Mouse (Mus musculus) lung, embryonic 15.5 days (tissue): Measurements from ENCODE around the gene Tpbgl. TPM values are rescaled to one million over a fixed set of nuclear protein-coding genes. Genes with fewer than 3 reads are reported as not detected.

ENCODE experiments used
- ATAC-seq: fragments of 200-750 bp; cut with Nextera tagmentation; 2 replicates; pipeline ENCODE4 v1.8.0; 2017; ENCODE audit warnings: moderate number of reproducible peaks, borderline replicate concordance; ENCODE audit not compliant: low FRiP score, low TSS enrichment; ENCODE audit errors: extremely low read depth
- H3K27ac ChIP-seq: fragments of 300-500 bp; sonication (generic); 2 replicates; pipeline ENCODE4 v1.5.1; 2015; ENCODE audit warnings: moderate library complexity, mild to moderate bottlenecking, inconsistent platforms
- H3K27me3 ChIP-seq: fragments of 300-500 bp; sonication (generic); 2 replicates; pipeline ENCODE4 v1.6.1; 2015; ENCODE audit warnings: inconsistent platforms
- H3K36me3 ChIP-seq: fragments of 300-500 bp; sonication (generic); 2 replicates; pipeline ENCODE4 v1.6.1; 2015; ENCODE audit warnings: inconsistent platforms
- H3K4me1 ChIP-seq: fragments of 300-500 bp; sonication (generic); 2 replicates; pipeline ENCODE4 v1.6.1; 2015; ENCODE audit warnings: inconsistent platforms
- H3K4me2 ChIP-seq: fragments of 300-500 bp; sonication (generic); 2 replicates; pipeline ENCODE4 v1.6.1; 2015; ENCODE audit warnings: inconsistent platforms, mild to moderate bottlenecking, moderate library complexity
- H3K4me3 ChIP-seq: fragments of 300-500 bp; sonication (generic); 2 replicates; pipeline ENCODE4 v1.5.1; 2015; ENCODE audit warnings: mild to moderate bottlenecking, inconsistent platforms
- H3K9ac ChIP-seq: fragments of 300-500 bp; sonication (generic); 2 replicates; pipeline ENCODE4 v1.6.1; 2015; ENCODE audit warnings: inconsistent platforms
- H3K9me3 ChIP-seq: fragments of 300-500 bp; sonication (generic); 2 replicates; pipeline ENCODE4 v1.6.1; 2016; ENCODE audit warnings: inconsistent platforms
- WGBS: fragments of 180-500 bp; shearing (Covaris S2); methylation state at CpG from one replicate; pipeline ENCODE4 v1.1.7; 2015; 5-methylcytosine and 5-hydroxymethylcytosine counted together
- polyA plus RNA-seq: library from polyadenylated mRNA; unstranded; fragments of >200 nt; fragmentation: Nextera tagmentation; extraction: Ambion mirVana; gene quantifications from 2 replicates; pipeline ENCODE4 v1.2.1, GENCODE M21; 2015

Gene Tpbgl
- polyA plus RNA-seq, result 0.89 and 1.1 TPM in 2 replicates

DNA sequence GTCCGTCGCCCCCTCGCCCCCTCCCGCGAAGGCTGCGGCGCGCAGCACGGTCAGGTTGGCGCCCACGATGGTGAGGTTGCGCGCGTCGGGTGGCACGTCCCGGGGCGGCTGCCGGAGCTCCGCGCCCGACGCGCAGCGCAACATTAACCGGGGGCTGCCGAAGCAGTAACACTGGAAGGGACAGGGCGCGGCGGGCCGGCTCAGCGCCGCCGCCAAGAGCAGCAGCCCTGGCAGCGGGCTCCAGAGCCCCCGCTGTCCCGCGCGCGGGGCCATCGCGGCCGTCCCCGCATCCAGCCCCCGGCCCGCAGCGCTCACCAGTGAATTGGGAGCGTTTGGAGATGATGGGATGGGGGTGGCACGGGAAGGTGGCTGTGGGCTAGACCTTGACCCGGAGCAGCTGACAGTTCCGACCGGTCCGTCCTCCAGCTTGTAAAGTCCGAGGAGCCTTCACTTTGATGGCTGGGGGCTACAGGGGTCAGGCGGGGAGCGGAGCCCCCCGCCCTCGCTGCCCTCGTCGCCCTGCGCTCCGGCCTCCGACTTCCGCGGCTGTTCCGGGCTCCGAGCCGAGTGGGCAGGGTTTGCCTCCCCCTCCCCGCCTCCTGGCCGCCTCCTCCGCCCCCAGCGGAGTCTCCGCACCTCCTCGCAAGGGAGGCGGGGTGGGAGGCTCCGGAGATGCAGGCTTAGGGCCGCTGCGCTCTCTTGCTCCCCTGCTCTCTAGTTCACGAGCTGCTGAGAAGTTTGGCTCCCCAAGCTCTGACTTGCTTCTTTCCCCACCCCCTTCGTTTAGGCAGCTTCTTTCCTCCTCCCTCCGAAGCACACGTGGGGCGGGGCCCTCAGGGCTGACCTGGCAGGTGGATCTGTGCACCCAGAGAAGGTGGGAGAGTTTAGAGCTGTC lies at the start of gene Tpbgl:
Gene Tpbgl (minus strand): TSS at position 728 of the 895 bp plus-strand sequence.
- Histone ChIP-seq H3K4me1 (peaks cover 18% of the 10 kb centered on the region), H3K27me3 (peaks cover 81% of the 10 kb centered on the region), H3K4me3 (peak within 1 kb of the TSS; percentile 48), H3K9ac (peak within 1 kb of the TSS; percentile 40), H3K9me3 (no peaks in the 10 kb centered on the region), H3K27ac (no peak within 1 kb of the TSS), H3K4me2 (peak within 1 kb of the TSS; percentile 99), H3K36me3 (no peaks in the 10 kb centered on the region)
- peak; percentile 48; the same call in 1 of the 2 replicates for ATAC-seq
- 2% methylated on average over 71 of the region's 83 CpGs for WGBS

DNA sequence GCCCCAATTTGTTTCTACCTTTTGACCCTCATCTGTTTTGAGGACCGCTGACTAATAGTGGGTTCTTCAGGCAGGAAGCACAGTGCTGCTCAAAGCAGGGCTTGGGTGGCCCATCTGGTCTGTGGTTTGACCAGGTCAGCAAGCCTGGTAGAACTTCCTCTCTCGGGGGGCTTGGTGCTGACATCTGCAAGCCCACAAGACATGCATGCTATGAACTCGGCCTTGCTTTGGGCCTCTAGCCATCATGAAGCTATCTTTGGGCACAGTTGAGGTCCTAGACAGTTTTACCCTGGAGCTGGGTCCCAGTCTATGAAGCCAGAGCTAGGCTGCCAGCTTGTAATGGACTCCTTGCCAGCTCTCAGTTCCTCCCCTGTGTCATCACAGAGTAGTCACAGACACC lies 48.0 kb upstream of the Tpbgl start:
- no peak overlapping the region for H3K27ac ChIP-seq
- 72% methylated on average over 3 of the region's 3 CpGs for WGBS
- no peak overlapping the region for H3K4me2 ChIP-seq
- H3K4me3 ChIP-seq, result no peak overlapping the region
- no peaks in the 10 kb centered on the region for H3K27me3 ChIP-seq
- no peaks in the 10 kb centered on the region for H3K36me3 ChIP-seq
- ATAC-seq, result no peak
- H3K9ac ChIP-seq, result no peak overlapping the region
- no peaks in the 10 kb centered on the region for H3K9me3 ChIP-seq
- H3K4me1 ChIP-seq, result no peaks in the 10 kb centered on the region

DNA sequence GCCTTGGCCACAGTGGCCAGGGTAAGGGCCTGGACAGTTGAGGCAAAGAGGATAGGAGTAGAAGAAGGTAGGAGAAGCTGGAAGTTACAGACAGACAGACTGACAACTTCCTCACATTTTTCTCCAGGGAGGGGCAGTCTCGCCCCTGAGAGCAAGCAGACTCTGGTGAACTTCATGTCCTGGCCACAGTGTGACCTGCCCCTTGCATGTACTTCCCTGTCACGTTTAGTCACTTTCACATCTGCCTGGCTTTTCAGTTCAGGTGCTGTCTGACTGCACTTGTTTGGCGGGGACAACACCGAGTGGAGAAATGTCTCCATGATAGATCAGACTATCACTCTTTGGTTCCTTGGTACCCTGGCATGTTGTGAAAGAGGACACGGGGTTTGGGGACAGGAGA lies 47.3 kb upstream of the Tpbgl start:
- Histone ChIP-seq H3K9me3 (no peaks in the 10 kb centered on the region), H3K27me3 (no peaks in the 10 kb centered on the region), H3K9ac (no peak overlapping the region), H3K27ac (no peak overlapping the region), H3K4me2 (no peak overlapping the region), H3K4me3 (no peak overlapping the region), H3K4me1 (no peaks in the 10 kb centered on the region), H3K36me3 (no peaks in the 10 kb centered on the region)
- 62% methylated on average over 5 of the region's 5 CpGs for WGBS
- ATAC-seq, result no peak

DNA sequence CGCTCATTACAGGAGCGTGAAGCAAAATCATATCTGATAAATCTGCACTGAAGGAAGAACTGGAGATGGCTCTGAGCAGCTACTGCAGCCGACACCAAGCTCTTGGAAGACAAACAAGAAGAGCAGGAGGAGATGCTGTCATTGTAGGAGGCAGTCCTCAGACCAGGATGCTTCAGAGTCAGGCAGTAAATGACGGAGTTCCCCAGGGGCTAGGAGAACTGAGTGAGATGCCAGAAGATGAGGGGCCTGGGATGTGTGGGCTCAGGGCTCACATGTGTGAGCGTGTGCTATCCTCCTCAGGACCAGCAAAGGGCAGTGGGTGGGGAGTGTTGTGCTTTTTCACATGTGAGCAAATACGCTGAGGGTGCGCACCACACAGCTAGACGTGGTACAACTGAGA lies 46.3 kb upstream of the Tpbgl start:
- WGBS, result 63% methylated on average over 8 of the region's 8 CpGs
- no peak for ATAC-seq

DNA sequence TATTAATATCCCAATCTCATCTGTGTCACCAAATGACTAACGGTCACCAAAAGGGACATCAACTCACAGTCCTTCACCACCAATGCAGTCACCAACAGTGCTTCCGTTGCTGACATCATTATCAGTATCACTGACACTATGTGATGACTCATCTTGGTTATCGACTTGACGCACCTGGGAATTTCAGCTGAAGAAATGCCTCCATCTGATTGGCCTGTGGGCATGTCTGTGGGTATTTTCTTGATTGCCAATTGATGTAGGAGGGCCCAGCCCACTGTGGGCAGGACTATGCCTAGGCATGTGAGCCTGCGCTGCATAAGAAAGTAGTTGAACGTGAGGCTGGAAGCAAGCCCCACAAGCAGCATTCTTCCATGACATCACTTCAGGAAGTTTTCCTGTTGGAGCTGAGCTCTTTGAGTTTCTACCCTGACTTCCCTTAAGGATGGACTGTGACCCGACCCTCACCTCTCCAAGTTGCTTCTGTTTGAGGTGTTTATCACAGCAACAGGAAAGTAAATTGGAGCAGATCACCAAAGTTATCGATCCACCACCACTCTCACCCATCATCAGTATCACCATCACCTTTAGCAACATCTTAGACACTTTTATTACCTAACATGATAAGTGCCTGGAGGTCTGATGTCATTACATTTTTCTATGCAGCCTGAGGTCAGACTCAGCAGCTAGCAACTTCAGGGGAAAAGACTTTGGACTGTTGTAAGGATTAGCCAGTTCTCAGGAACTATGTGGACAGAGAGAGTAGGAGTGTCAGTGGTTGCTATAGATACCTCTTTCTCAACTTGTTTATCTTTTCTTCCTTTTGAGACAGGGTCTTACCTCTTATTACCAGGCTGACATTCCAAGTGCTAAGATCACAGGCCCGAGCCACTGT lies 44.9 kb upstream of the Tpbgl start:
- WGBS, result 65% methylated on average over 9 of the region's 9 CpGs
- Histone ChIP-seq H3K27me3 (no peaks in the 10 kb centered on the region), H3K27ac (no peak overlapping the region), H3K4me3 (no peak overlapping the region), H3K36me3 (no peaks in the 10 kb centered on the region), H3K9ac (no peak overlapping the region), H3K9me3 (no peaks in the 10 kb centered on the region), H3K4me1 (no peaks in the 10 kb centered on the region), H3K4me2 (no peak overlapping the region)
- ATAC-seq, result no peak

More for the DNA sequence above, 46.3 kb upstream of the Tpbgl start:
- Histone ChIP-seq H3K36me3 (no peaks in the 10 kb centered on the region), H3K27me3 (no peaks in the 10 kb centered on the region), H3K4me1 (no peaks in the 10 kb centered on the region), H3K9ac (no peak overlapping the region), H3K9me3 (no peaks in the 10 kb centered on the region), H3K4me2 (no peak overlapping the region), H3K27ac (no peak overlapping the region), H3K4me3 (no peak overlapping the region)

DNA sequence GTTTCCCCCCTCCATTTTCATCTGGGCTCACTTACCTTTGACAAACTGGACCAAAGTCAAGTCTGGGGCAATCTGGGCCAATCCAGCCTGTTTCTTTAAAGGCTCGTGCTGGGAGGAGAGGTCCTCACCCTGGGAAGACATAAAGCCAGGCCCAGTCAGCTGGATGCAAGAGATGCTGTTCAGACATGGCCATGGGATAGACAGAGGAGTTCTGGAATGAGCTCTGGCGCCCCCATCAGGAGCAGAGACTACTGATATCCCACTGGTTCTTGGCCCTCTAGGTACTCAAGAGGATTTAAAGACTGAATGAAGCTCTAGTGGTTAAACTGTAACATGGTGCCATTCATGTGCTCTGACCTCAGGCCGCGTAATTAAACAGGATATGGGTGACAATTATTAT lies 44.0 kb upstream of the Tpbgl start:
- no peak for ATAC-seq
- Histone ChIP-seq H3K27me3 (no peaks in the 10 kb centered on the region), H3K4me2 (no peak overlapping the region), H3K36me3 (no peaks in the 10 kb centered on the region), H3K4me3 (no peak overlapping the region), H3K9ac (no peak overlapping the region), H3K9me3 (no peaks in the 10 kb centered on the region), H3K27ac (no peak overlapping the region), H3K4me1 (no peaks in the 10 kb centered on the region)
- 76% methylated on average over 4 of the region's 4 CpGs for WGBS

DNA sequence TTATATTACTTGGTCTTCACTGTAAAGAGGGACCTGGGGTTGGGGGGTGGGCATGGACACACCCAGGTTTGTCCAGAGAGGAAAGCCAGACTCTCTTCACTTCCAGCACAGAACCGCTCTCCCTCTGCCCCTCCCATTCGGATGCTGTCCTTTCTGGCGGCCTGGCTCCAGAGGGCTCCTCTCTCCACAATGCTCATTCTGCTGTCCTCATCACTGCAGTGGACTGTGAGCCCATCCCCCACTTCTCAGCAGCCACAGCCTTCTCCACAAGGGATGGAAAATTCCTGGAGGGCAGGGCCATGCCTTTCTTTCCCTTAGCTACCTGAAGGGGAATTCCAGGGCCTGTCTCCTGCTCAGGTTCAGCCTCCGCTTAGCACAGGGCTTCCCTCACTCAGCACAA lies 41.9 kb upstream of the Tpbgl start:
- no peaks in the 10 kb centered on the region for H3K36me3 ChIP-seq
- no peak overlapping the region for H3K27ac ChIP-seq
- no peak overlapping the region for H3K4me2 ChIP-seq
- no peaks in the 10 kb centered on the region for H3K9me3 ChIP-seq
- WGBS, result 42% methylated on average over 4 of the region's 4 CpGs
- no peaks in the 10 kb centered on the region for H3K27me3 ChIP-seq
- no peak for ATAC-seq
- H3K4me1 ChIP-seq, result peaks cover 14% of the 10 kb centered on the region
- H3K9ac ChIP-seq, result no peak overlapping the region
- H3K4me3 ChIP-seq, result no peak overlapping the region

DNA sequence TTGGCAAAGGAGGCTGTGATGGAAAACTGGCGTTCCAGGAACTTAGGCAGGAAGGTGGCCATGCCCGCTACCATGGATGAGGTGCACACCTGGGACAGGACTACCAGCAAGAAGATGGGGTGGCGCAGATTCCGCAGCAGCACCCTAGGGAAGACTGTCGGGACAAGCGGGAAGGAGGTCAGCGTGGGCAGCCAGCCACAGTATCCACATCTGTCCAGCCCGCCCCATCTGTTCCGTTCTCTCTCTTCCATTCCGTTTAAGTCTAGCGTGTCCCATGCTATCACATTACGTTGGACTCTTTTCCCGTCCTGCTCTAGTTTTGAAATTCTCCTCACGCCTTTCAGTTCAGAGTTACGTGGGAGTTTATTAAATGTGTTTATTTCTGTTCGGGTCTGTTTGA lies 40.2 kb upstream of the Tpbgl start:
- Histone ChIP-seq H3K27me3 (no peaks in the 10 kb centered on the region), H3K9me3 (no peaks in the 10 kb centered on the region), H3K4me1 (peaks cover 14% of the 10 kb centered on the region), H3K9ac (no peak overlapping the region), H3K27ac (no peak overlapping the region), H3K4me2 (no peak overlapping the region), H3K4me3 (no peak overlapping the region), H3K36me3 (no peaks in the 10 kb centered on the region)
- 70% methylated on average over 16 of the region's 16 CpGs for WGBS
- no peak for ATAC-seq

DNA sequence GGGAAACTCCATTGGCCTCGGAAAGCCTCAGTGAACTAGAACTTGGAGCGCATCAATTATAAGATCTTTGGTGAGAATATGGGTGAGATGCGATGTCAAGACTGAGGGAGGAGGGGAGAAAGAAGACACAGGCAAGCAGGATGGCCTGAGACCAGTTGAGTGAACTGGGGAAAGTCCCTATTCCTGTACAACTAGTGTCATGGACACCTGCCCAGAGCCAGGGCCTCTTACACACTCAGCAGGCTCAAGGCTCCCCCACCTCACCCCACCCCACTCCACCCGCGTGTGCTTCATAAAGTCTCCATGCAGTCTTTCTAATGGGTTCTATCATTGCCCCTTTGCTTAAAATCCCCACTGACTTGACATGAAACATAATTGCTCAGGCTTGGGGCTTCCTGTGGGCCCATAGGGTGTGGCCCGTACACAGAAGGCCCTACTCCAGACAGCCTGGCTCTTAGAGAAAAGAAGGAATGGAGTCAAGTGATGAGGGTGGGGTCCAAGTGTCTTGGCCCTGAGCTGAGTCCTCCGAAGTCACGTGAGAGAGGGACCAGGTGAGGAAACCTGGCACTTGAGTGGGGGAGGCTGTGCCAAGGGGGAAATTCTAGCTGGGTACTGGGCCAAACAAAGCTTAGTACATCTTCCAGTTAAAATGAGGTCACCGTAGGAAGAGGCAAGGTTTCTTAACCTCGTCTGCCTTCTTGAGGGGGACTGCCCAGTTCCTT lies 39.0 kb upstream of the Tpbgl start:
- 82% methylated on average over 10 of the region's 10 CpGs for whole genome bisulfite sequencing
- no peak for ATAC-seq
- no peak overlapping the region for H3K9ac ChIP-seq

DNA sequence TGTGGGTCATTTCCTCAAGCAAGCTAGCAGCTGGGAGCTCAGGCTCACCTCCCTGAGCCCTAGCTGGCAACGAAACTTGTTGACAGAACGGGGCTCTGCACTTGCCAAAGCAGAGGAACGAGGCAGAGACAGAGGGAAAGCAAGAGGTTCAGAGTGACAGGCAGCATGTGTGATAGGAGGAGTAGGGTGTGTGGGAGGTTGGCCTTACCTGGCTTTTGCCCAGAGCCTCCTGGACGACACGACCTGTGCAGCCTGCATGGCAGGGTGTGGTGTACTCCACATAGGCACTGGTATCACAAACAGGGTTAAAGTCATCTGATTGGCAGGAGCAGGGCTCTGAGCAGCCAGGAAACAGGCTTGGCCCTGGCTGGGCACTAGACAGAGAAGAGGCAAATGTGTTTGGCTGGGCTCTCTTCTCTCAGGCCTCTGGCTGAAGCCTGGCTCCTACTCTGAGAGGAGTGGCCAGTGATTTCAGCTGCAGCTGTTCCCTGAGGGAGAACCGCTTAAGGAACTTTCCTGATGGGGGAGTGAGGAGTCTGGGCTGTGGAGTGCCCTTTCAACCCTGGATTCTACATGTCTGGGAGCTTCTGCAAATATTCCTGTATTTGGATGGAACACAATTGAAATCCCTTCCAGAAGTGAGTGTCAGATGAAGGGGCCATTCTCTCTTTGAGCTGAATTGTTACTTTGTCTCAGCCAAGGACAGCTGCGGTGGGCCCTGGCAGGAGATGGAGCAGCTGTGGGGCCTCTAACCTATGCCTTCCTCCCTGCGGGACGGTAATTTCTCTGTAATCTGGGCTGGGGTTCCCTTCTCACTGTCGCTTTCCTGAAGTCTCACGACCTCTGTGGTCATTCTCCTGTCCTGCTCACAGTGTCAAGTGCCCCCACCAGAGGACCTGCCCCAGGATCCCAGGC lies 37.9 kb upstream of the Tpbgl start:
- 24% methylated on average over 11 of the region's 11 CpGs for WGBS
- Histone ChIP-seq H3K27ac (peak overlapping the region; percentile 57), H3K4me3 (no peak overlapping the region)

More for the DNA sequence above, 39.0 kb upstream of the Tpbgl start:
- Histone ChIP-seq H3K4me3 (no peak overlapping the region), H3K27me3 (no peaks in the 10 kb centered on the region), H3K9me3 (no peaks in the 10 kb centered on the region), H3K4me2 (no peak overlapping the region), H3K4me1 (peaks cover 14% of the 10 kb centered on the region), H3K27ac (no peak overlapping the region), H3K36me3 (no peaks in the 10 kb centered on the region)

More for the DNA sequence above, 37.9 kb upstream of the Tpbgl start:
- Histone ChIP-seq H3K9me3 (no peaks in the 10 kb centered on the region), H3K4me1 (peaks cover 14% of the 10 kb centered on the region), H3K27me3 (no peaks in the 10 kb centered on the region), H3K9ac (no peak overlapping the region), H3K36me3 (no peaks in the 10 kb centered on the region), H3K4me2 (no peak overlapping the region)
- peak; percentile 47; the same call in 1 of the 2 replicates for ATAC-seq
